Mouse (Mus musculus) heart, postnatal 0 days (tissue): ENCODE measurements at regions not wholly inside any gene's neighbourhood (a gene's known extent, or its start where the extent isn't known, plus 50 kb on each side); places are given as distances from the start of the nearest gene placed in this dataset.

Experiments used
- ATAC-seq: fragments of 200-750 bp; cut with Nextera tagmentation; 2 replicates; pipeline ENCODE4 v1.8.0; 2017; ENCODE audit warnings: low read depth, moderate number of reproducible peaks, moderate library complexity; ENCODE audit not compliant: insufficient read depth
- DNase-seq: peaks from one replicate; pipeline ENCODE4 v3.0.0-alpha.2; 2016; ENCODE audit warnings: low spot score
- H3K27ac ChIP-seq: fragments of 300-500 bp; sonication (generic); 2 replicates; pipeline ENCODE4 v1.5.1; 2014; ENCODE audit warnings: low read depth, mild to moderate bottlenecking
- H3K27me3 ChIP-seq: fragments of 300-500 bp; sonication (generic); 2 replicates; pipeline ENCODE4 v1.6.1; 2014; ENCODE audit warnings: low read length, mixed read lengths; ENCODE audit not compliant: control insufficient read depth, insufficient read depth
- H3K36me3 ChIP-seq: fragments of 300-500 bp; sonication (generic); replicated peaks from 2 replicates; pipeline ENCODE4 v1.6.1; 2014; ENCODE audit warnings: low read length, mixed read lengths; ENCODE audit not compliant: control insufficient read depth, insufficient read depth
- H3K4me1 ChIP-seq: fragments of 300-500 bp; sonication (generic); 2 replicates; pipeline ENCODE4 v1.6.1; 2014; ENCODE audit warnings: antibody characterized with exemption; ENCODE audit not compliant: control insufficient read depth, insufficient read depth
- H3K4me2 ChIP-seq: fragments of 300-500 bp; sonication (generic); 2 replicates; pipeline ENCODE4 v1.6.1; 2014; ENCODE audit warnings: low read depth, mild to moderate bottlenecking, low read length, moderate library complexity
- H3K4me3 ChIP-seq: fragments of 300-500 bp; sonication (generic); 2 replicates; pipeline ENCODE4 v1.5.1; 2014; ENCODE audit warnings: low read depth, low read length
- H3K9ac ChIP-seq: fragments of 300-500 bp; sonication (generic); replicated peaks from 2 replicates; pipeline ENCODE4 v1.6.1; 2014; ENCODE audit warnings: low read depth, low read length, mixed read lengths
- H3K9me3 ChIP-seq: fragments of 300-500 bp; sonication (generic); replicated peaks from 2 replicates; pipeline ENCODE4 v1.6.1; 2016; ENCODE audit warnings: low read length; ENCODE audit not compliant: control insufficient read depth
- CTCF ChIP-seq: IDR thresholded peaks from 2 replicates; pipeline ENCODE4 v1.5.1; 2016; ENCODE audit warnings: antibody characterized with exemption, control low read depth, low read depth
- EP300 ChIP-seq: IDR thresholded peaks from 2 replicates; pipeline ENCODE4 v1.6.1; 2016; ENCODE audit warnings: antibody characterized with exemption, low read depth
- WGBS: fragments of 180-500 bp; shearing (Covaris S2); extraction: QIAGEN DNeasy Blood & Tissue Kit; methylation state at CpG from one replicate; pipeline ENCODE4 v1.1.7; 2014; 5-methylcytosine and 5-hydroxymethylcytosine counted together

DNA sequence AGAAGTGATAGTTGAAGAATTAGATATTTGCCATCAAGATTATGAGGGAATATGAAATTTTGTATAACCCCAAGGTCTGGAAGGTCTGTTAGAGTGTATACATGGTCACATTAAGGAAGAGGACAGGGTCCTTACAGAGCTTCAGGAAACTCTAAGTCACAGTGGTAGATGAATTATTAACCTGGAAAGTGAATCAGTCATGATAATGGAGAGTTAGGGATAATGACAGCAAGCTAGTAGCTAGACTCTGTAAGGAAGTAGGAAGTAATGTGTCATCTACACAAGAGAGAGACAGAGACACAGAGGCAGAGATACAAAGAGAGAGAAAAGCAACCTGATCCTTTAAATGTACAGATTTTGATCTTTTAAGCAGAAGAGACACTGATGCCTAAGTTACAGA, 328.4 kb downstream of the Mat2b start:
- Histone ChIP-seq H3K27me3 (no peaks in the 10 kb centered on the region), H3K36me3 (no peaks in the 10 kb centered on the region), H3K9ac (no peak overlapping the region), H3K4me3 (no peak overlapping the region), H3K4me2 (no peak overlapping the region), H3K4me1 (no peaks in the 10 kb centered on the region), H3K27ac (no peak overlapping the region), H3K9me3 (no peaks in the 10 kb centered on the region)
- no peak for DNase-seq
- ATAC-seq = no peak
- no peak for TF ChIP-seq EP300
- no peak for TF ChIP-seq CTCF

DNA sequence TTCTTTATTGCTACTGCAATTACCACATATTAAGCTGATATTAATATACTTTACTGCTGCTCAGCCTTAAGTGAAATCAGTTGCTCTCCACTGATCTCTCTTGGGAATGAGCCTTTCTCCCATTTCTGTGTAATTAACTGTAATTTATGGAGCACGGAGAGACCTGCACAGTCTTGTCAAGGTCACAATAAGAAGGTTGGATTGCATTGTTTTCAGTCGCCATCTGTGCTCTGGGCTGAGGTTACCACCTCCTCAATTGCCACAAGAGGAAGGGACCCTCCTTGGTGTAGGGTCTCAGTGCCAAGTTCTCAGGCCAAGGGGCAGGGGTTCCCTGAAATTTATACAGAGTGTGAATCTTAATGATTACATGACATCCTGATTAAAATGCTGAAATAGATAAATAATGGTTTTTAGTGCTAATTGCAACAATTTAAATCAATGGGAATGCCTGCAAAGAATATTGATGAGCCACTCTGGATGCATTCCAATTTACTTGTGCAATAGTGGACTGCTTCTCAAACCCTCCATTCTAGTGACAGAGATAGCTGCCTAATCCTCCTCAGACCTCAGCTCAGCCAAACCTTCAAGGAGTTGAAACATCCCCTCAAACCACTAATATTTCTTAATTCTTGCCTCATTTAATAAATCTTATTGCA, 332.3 kb downstream of the Mat2b start:
- WGBS = 54% methylated on average over 2 of the region's 2 CpGs
- no peak for DNase-seq
- no peaks in the 10 kb centered on the region for H3K36me3 ChIP-seq
- H3K9me3 ChIP-seq = no peaks in the 10 kb centered on the region
- H3K27ac ChIP-seq = no peak overlapping the region
- H3K4me3 ChIP-seq = no peak overlapping the region
- H3K4me1 ChIP-seq = no peaks in the 10 kb centered on the region
- no peak overlapping the region for H3K4me2 ChIP-seq
- no peak for TF ChIP-seq CTCF
- no peak for TF ChIP-seq EP300
- no peak for ATAC-seq
- H3K9ac ChIP-seq = no peak overlapping the region
- no peaks in the 10 kb centered on the region for H3K27me3 ChIP-seq
